Mouse (Mus musculus) liver, adult 2 months (tissue): ENCODE data around the gene Ap2m1. TPM values are rescaled to one million over a fixed set of nuclear protein-coding genes. Genes with fewer than 3 reads are reported as not detected.

ENCODE experiments used
- DNase-seq: peaks from one replicate; pipeline ENCODE4 v3.0.0-alpha.2; 2011; ENCODE audit warnings: low read depth, low spot score; ENCODE audit errors: extremely low read depth
- H3K27ac ChIP-seq: fragments of 200-500 bp; replicated peaks from 2 replicates; pipeline ENCODE4 v1.5.1; 2012; ENCODE audit warnings: low read depth, mild to moderate bottlenecking, control low read depth, inconsistent platforms, low read length; ENCODE audit not compliant: insufficient read depth
- H3K27me3 ChIP-seq: fragments of 200-500 bp; 2 replicates; pipeline ENCODE4 v1.6.1; 2012; ENCODE audit warnings: mild to moderate bottlenecking, moderate library complexity, low read length, inconsistent platforms; ENCODE audit not compliant: control insufficient read depth, insufficient read depth
- H3K36me3 ChIP-seq: fragments of 200-500 bp; 2 replicates; pipeline ENCODE4 v1.6.1; 2012; ENCODE audit warnings: low read length, inconsistent platforms; ENCODE audit not compliant: control insufficient read depth, insufficient read depth
- H3K4me1 ChIP-seq: fragments of 200-500 bp; 2 replicates; pipeline ENCODE4 v1.6.1; 2011; ENCODE audit warnings: low read length; ENCODE audit not compliant: control insufficient read depth, insufficient read depth
- H3K4me3 ChIP-seq: fragments of 200-500 bp; 2 replicates; pipeline ENCODE4 v1.5.1; 2011; ENCODE audit warnings: low read depth, mild to moderate bottlenecking, control low read depth, low read length, moderate library complexity; ENCODE audit not compliant: insufficient read depth
- H3K79me2 ChIP-seq: fragments of 200-500 bp; 2 replicates; pipeline ENCODE4 v1.6.1; 2012; ENCODE audit warnings: inconsistent platforms, mild to moderate bottlenecking, low read length, moderate library complexity; ENCODE audit not compliant: control insufficient read depth, insufficient read depth
- H3K9ac ChIP-seq: fragments of 200-500 bp; 2 replicates; pipeline ENCODE4 v1.6.1; 2012; ENCODE audit warnings: low read depth, mild to moderate bottlenecking, control low read depth, inconsistent platforms, low read length
- CTCF ChIP-seq: fragments of 200-500 bp; IDR thresholded peaks from 2 replicates; pipeline ENCODE4 v1.5.1; 2011; ENCODE audit warnings: low read depth, low read length, control low read depth
- POLR2A ChIP-seq: fragments of 200-500 bp; IDR thresholded peaks from 2 replicates; pipeline ENCODE4 v1.6.1; 2011; ENCODE audit warnings: low read length, control low read depth; ENCODE audit not compliant: insufficient read depth; ENCODE audit errors: extremely low read depth
- WGBS: fragments of 180-500 bp; shearing (Covaris S2); methylation state at CpG from one replicate; pipeline ENCODE4 v1.1.7; 2018; 5-methylcytosine and 5-hydroxymethylcytosine counted together
- polyA plus RNA-seq: library from polyadenylated mRNA; depleted of rRNA; stranded (reverse); fragments of >200 nt; gene quantifications from 2 replicates; pipeline ENCODE4 v1.2.3, GENCODE M21; 2012
- total RNA-seq: library from RNA; depleted of rRNA; stranded (reverse); fragments of >200 nt; gene quantifications from 2 replicates; pipeline ENCODE4 v1.2.3, GENCODE M21; 2014

The Ap2m1 gene
- total and polyA plus RNA-seq, 2 experiments: 151 to 343 TPM

DNA sequence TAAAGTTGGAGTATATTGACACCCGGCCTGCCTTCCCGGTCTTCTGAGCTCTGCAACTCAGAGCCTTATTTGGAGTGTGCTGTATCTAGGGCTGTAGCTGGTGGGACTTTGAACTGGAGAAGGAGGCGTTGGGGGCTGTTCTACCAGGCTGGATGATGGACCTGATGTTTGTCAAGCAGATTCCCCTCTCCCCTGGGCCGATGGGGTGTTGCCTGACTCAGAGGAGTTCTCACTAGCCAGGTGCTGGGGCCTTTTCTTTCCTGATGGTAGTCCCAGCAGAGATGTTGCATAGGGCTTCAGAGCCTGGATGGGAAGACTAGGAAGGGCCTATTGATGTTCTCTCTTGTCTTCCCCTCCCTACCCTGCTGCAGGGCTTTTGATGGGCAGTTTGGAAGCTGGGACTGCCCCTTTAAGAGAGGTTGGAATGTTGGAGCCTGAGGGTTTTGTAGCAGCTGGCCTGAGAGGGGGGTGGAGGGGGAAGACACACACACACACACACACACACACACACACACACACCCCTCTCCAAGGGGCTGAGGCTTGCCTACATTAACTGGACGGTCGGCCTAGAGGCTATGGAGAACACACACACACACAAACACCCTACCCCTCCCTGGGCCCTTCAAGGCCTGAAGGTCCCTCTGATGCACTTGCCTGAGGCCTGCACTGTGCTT lies 17.4 kb upstream of the Ap2m1 start:
- TF ChIP-seq POLR2A: no peak
- TF ChIP-seq CTCF: no peak
- Histone ChIP-seq H3K79me2 (peaks cover 20% of the 10 kb centered on the region; the same call in 1 of the 2 replicates), H3K4me1 (peaks cover 4% of the 10 kb centered on the region; the same call in 1 of the 2 replicates), H3K4me3 (peak overlapping the region; percentile 99), H3K27ac (no peak overlapping the region), H3K36me3 (no peaks in the 10 kb centered on the region), H3K27me3 (no peaks in the 10 kb centered on the region), H3K9ac (peak overlapping the region; percentile 98)
- WGBS: 2% methylated on average over 6 of the region's 6 CpGs
- DNase-seq: peak; percentile 33

DNA sequence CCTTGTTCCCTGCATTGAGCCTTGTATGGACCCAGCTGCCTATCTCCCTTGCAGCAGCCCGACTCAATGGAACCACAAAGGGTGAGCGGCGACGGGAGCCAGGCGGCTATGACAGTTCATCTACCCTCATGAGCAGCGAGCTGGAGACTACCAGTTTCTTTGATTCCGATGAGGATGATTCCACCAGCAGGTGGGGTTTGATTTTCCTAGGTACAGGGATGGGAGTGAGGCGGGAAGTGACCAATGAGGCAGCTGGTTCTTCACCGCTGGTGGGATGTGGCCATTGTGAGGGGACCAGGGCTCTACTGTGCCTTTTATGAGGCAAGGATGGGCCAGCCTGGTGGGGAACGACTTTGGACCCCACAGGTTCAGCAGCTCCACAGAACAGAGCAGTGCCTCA lies 11.4 kb upstream of the Ap2m1 start:
- Histone ChIP-seq H3K27me3 (no peaks in the 10 kb centered on the region), H3K4me3 (no peak overlapping the region), H3K36me3 (peaks cover 23% of the 10 kb centered on the region), H3K27ac (no peak overlapping the region), H3K79me2 (peaks cover 6% of the 10 kb centered on the region; the same call in 1 of the 2 replicates), H3K9ac (no peak overlapping the region), H3K4me1 (no peaks in the 10 kb centered on the region)
- DNase-seq: no peak
- 93% methylated on average over 10 of the region's 10 CpGs for WGBS
- TF ChIP-seq POLR2A (no peak), CTCF (no peak)

DNA sequence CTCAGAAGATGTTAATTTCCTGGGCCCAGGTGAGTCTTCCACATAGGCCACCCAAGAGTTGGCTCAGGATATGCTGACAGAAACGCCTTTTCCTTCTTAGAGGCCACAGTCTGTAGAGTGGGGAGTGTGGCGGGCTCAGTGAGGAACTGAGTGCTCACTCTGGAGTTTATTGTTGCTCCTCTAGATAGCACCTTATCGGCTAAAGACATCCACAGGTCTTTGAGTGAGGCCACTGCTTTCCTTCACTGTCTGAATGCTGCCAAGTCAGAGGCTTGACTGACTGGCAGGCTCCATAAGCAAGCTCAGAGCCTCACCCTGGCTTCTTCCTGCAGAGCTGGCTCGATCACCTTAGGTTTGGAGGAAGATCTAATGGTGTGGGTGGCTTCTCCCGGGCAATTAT lies 6.5 kb upstream of the Ap2m1 start:
- no peak for DNase-seq
- TF ChIP-seq CTCF (no peak), POLR2A (no peak)
- Histone ChIP-seq H3K4me3 (no peak overlapping the region), H3K27me3 (no peaks in the 10 kb centered on the region), H3K27ac (no peak overlapping the region), H3K36me3 (peaks cover 33% of the 10 kb centered on the region), H3K4me1 (no peaks in the 10 kb centered on the region), H3K79me2 (no peaks in the 10 kb centered on the region), H3K9ac (no peak overlapping the region)
- 94% methylated on average over 5 of the region's 5 CpGs for WGBS

DNA sequence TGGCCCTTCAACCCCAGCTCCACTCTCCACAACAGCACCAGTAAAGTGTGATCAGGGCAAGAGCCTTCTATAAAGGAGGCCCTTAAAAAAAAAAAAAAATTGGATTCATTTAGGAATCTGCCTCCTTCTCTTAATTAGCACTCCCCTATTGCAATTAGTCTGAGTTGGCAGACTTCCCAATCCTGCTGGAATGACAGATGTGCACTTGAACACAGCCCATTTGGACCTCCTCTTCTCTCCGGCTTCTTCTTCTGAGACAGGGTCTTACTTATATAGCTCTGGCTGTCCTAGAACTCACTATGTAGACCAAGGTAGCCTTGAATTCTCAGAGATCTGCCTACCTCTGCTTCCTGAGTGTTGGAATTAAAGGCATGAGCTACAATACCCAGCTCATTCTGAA lies 5.9 kb upstream of the Ap2m1 start:
- H3K27ac ChIP-seq: no peak overlapping the region
- WGBS: 86% methylated on average over 1 of the region's 1 CpGs
- TF ChIP-seq POLR2A: no peak
- no peak for TF ChIP-seq CTCF
- no peaks in the 10 kb centered on the region for H3K4me1 ChIP-seq
- H3K79me2 ChIP-seq: no peaks in the 10 kb centered on the region
- H3K27me3 ChIP-seq: no peaks in the 10 kb centered on the region
- no peak overlapping the region for H3K4me3 ChIP-seq
- no peak for DNase-seq
- no peak overlapping the region for H3K9ac ChIP-seq
- peaks cover 31% of the 10 kb centered on the region for H3K36me3 ChIP-seq

DNA sequence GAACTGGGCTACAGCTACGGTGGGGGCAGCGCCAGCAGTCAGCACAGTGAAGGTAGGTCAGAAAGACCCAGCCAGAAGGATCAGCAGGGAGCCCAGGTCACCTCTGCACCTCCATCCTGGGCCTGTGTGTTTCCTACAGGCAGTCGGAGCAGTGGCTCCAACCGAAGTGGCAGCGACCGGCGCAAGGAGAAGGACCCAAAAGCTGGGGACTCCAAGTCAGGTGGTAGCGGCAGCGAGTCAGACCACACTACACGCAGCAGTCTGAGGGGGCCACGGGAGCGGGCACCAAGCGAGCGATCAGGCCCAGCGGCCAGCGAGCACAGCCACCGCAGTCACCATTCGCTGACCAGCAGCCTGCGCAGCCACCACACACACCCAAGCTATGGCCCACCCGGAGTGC lies 4.3 kb upstream of the Ap2m1 start:
- peaks cover 3% of the 10 kb centered on the region; the same call in 1 of the 2 replicates for H3K79me2 ChIP-seq
- WGBS: 96% methylated on average over 20 of the region's 20 CpGs
- no peaks in the 10 kb centered on the region; the same call in 1 of the 2 replicates for H3K4me1 ChIP-seq
- no peak overlapping the region for H3K27ac ChIP-seq
- TF ChIP-seq CTCF: no peak
- TF ChIP-seq POLR2A: no peak
- no peak overlapping the region for H3K9ac ChIP-seq
- no peaks in the 10 kb centered on the region for H3K27me3 ChIP-seq
- no peak overlapping the region for H3K4me3 ChIP-seq
- peaks cover 24% of the 10 kb centered on the region; the same call in 1 of the 2 replicates for H3K36me3 ChIP-seq
- no peak for DNase-seq

DNA sequence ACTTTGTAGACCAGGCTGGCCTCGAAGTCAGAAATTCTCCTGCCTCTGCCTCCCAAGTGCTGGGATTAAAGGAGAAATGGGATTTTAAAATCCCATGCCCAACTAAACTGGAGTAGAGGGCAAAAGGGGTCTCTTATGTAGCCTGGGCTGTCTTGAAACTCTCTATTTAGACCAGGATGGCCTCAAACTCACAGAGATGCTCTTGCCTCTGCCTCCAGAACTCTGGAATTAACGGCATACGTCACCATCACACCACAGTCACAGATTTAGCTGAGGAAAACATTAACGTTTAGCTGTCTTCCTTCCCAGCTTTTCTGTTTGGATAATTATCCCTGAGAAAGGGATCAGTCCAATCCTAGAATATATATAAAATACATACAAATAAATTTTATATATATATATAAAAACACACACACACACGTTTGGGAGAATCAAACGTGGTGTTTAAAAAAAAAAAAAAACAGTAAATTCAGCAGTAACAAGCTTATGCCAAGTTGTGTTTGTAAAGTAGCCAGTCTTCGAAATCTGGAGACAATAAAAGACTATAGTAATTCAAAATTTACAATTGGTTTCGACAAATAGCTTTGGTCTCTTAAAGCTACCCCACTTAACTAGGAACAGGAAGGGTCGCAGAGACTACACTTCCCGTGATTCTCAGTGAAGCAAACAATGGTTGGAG lies 522 bp upstream of the Ap2m1 start:
- H3K79me2 ChIP-seq: peaks cover 12% of the 10 kb centered on the region; the same call in 1 of the 2 replicates
- DNase-seq: no peak
- no peak overlapping the region for H3K4me3 ChIP-seq
- 34% methylated on average over 10 of the region's 10 CpGs for WGBS
- peaks cover 11% of the 10 kb centered on the region for H3K4me1 ChIP-seq
- H3K9ac ChIP-seq: no peak overlapping the region
- H3K27ac ChIP-seq: no peak overlapping the region
- H3K27me3 ChIP-seq: no peaks in the 10 kb centered on the region
- peaks cover 19% of the 10 kb centered on the region for H3K36me3 ChIP-seq
- TF ChIP-seq CTCF (no peak), POLR2A (no peak)
